Mouse (Mus musculus) megakaryocyte, embryonic 14.5 days (primary cell): ENCODE results near the gene Adsl.

Experiments used
- FLI1 ChIP-seq: IDR thresholded peaks from 2 replicates; pipeline ENCODE4 v1.6.1; 2012; ENCODE audit warnings: low read length, inconsistent platforms, mixed read lengths
- GATA1 ChIP-seq: IDR thresholded peaks from 3 replicates; pipeline ENCODE4 v1.6.1; 2012; ENCODE audit warnings: mixed read lengths, low read length, inconsistent platforms, borderline replicate concordance

- no peak for TF ChIP-seq FLI1
- no peak for TF ChIP-seq GATA1
Measured at GRCm38 (mm10) chr15:80974311-80974710, 26.0 kb downstream of the Adsl start.
